22 mouse cellular contexts compared by ENCODE assay signal in genomic region chr11:62853334-62853733, GRCm38 (mm10). TPM values are rescaled to one million over a fixed set of nuclear protein-coding genes. Genes with fewer than 3 reads are reported as not detected.
DNase-seq lines count a peak whose midpoint lies in the region; ATAC-seq lines count a peak whose summit lies in the region.
"Had no signal": no experiment of that assay in that cellular context is flagged by ENCODE, and none has a peak within 500 bp of the region (broad histone marks: within the 10 kb centered on the region; RNA-seq: fewer than 3 reads in every experiment).

No protein-coding gene starts in this region.

- DNase-seq in adrenal gland, postnatal 4 days (ENCODE audit: low spot score in 2 of 2), result no peak
- no peak for DNase-seq in adrenal gland, adult (ENCODE audit: inconsistent age in 2 of 2, low spot score in 1 of 2)
- DNase-seq: adrenal gland, postnatal 14 days; cerebellum, adult 2 months; cerebellum, postnatal 25 days; gastrocnemius, adult 2 months; gastrocnemius, postnatal 36 days; heart, adult 11 months; heart, postnatal 10 days; heart, postnatal 4 days had no signal

- WGBS in liver, embryonic 12.5 days (ENCODE audit: insufficient replicate concordance), result 53% methylated on average over 6 of the region's 6 CpGs
- 45% methylated on average over 6 of the region's 6 CpGs for WGBS in liver, embryonic 16.5 days (ENCODE audit: insufficient replicate concordance)
- WGBS in stomach, embryonic 15.5 days, result 86% methylated on average over 6 of the region's 6 CpGs
- 90% methylated on average over 6 of the region's 6 CpGs for whole genome bisulfite sequencing in kidney, embryonic 16.5 days
- 92% methylated on average over 6 of the region's 6 CpGs for WGBS in midbrain, embryonic 13.5 days

- no peaks in the 10 kb centered on the region for H3K36me3 ChIP-seq in liver, embryonic 12.5 days
- no peaks in the 10 kb centered on the region for H3K36me3 ChIP-seq in liver, embryonic 16.5 days (ENCODE audit: control insufficient read depth, insufficient read depth)
- H3K36me3 ChIP-seq in stomach, embryonic 15.5 days, result no peaks in the 10 kb centered on the region
- no peaks in the 10 kb centered on the region for H3K36me3 ChIP-seq in kidney, embryonic 16.5 days (ENCODE audit: insufficient read depth, low read length)
- H3K36me3 ChIP-seq in midbrain, embryonic 13.5 days, result no peaks in the 10 kb centered on the region
- H3K36me3 ChIP-seq: embryonic facial prominence, embryonic 12.5 days; heart, embryonic 10.5 days; hindbrain, embryonic 12.5 days had no signal

- no peaks in the 10 kb centered on the region for H3K27me3 ChIP-seq in liver, embryonic 12.5 days (replicated peaks)
- H3K27me3 ChIP-seq in liver, embryonic 16.5 days (ENCODE audit: control insufficient read depth, insufficient read depth, low read depth, low read length), result no peaks in the 10 kb centered on the region
- no peaks in the 10 kb centered on the region for H3K27me3 ChIP-seq in stomach, embryonic 15.5 days (replicated peaks)
- H3K27me3 ChIP-seq in kidney, embryonic 16.5 days (ENCODE audit: insufficient read depth, low read length), result no peaks in the 10 kb centered on the region
- no peaks in the 10 kb centered on the region for H3K27me3 ChIP-seq in midbrain, embryonic 13.5 days
- H3K27me3 ChIP-seq: embryonic facial prominence, embryonic 12.5 days; hindbrain, embryonic 12.5 days had no signal

- peak overlapping the region; percentile 36 for H3K4me2 ChIP-seq in liver, embryonic 12.5 days
- peak overlapping the region; percentile 21 for H3K4me2 ChIP-seq in liver, embryonic 16.5 days (ENCODE audit: low read depth, low read length)
- no peak overlapping the region for H3K4me2 ChIP-seq in stomach, embryonic 15.5 days
- H3K4me2 ChIP-seq in kidney, embryonic 16.5 days (replicated peaks; ENCODE audit: low read depth, low read length), result no peak overlapping the region
- no peak overlapping the region for H3K4me2 ChIP-seq in midbrain, embryonic 13.5 days (replicated peaks)
- H3K4me2 ChIP-seq: embryonic facial prominence, embryonic 12.5 days; hindbrain, embryonic 12.5 days had no signal

- H3K27ac ChIP-seq in liver, embryonic 12.5 days, result no peak overlapping the region
- H3K27ac ChIP-seq in liver, embryonic 16.5 days (ENCODE audit: low read length), result no peak overlapping the region
- no peak overlapping the region for H3K27ac ChIP-seq in stomach, embryonic 15.5 days
- H3K27ac ChIP-seq in kidney, embryonic 16.5 days (ENCODE audit: low read length), result no peak overlapping the region
- no peak overlapping the region for H3K27ac ChIP-seq in midbrain, embryonic 13.5 days
- H3K27ac ChIP-seq: embryonic facial prominence, embryonic 12.5 days; gastrocnemius, adult 2 months; heart, embryonic 10.5 days; hindbrain, embryonic 12.5 days had no signal

- H3K4me1 ChIP-seq in liver, embryonic 12.5 days, result peaks cover 17% of the 10 kb centered on the region
- peaks cover 13% of the 10 kb centered on the region for H3K4me1 ChIP-seq in liver, embryonic 16.5 days (ENCODE audit: control insufficient read depth, low read depth, low read length)
- H3K4me1 ChIP-seq in stomach, embryonic 15.5 days, result no peaks in the 10 kb centered on the region
- H3K4me1 ChIP-seq in kidney, embryonic 16.5 days (ENCODE audit: insufficient read depth, low read length), result no peaks in the 10 kb centered on the region
- no peaks in the 10 kb centered on the region for H3K4me1 ChIP-seq in midbrain, embryonic 13.5 days (replicated peaks)
- H3K4me1 ChIP-seq: embryonic facial prominence, embryonic 12.5 days; hindbrain, embryonic 12.5 days had no signal

- H3K9me3 ChIP-seq in liver, embryonic 12.5 days (replicated peaks), result no peaks in the 10 kb centered on the region
- H3K9me3 ChIP-seq in liver, embryonic 16.5 days (replicated peaks; ENCODE audit: control insufficient read depth, low read length), result no peaks in the 10 kb centered on the region
- H3K9me3 ChIP-seq in stomach, embryonic 15.5 days, result no peaks in the 10 kb centered on the region
- no peaks in the 10 kb centered on the region for H3K9me3 ChIP-seq in kidney, embryonic 16.5 days (ENCODE audit: low read length)
- no peaks in the 10 kb centered on the region for H3K9me3 ChIP-seq in midbrain, embryonic 13.5 days
- H3K9me3 ChIP-seq: embryonic facial prominence, embryonic 12.5 days; heart, embryonic 10.5 days; hindbrain, embryonic 12.5 days had no signal

- H3K4me3 ChIP-seq in liver, embryonic 12.5 days, result no peak overlapping the region
- H3K4me3 ChIP-seq in liver, embryonic 16.5 days (ENCODE audit: low read depth, low read length), result no peak overlapping the region
- no peak overlapping the region for H3K4me3 ChIP-seq in stomach, embryonic 15.5 days (replicated peaks)
- H3K4me3 ChIP-seq in kidney, embryonic 16.5 days (ENCODE audit: low read length), result no peak overlapping the region
- no peak overlapping the region for H3K4me3 ChIP-seq in midbrain, embryonic 13.5 days (replicated peaks)
- H3K4me3 ChIP-seq: embryonic facial prominence, embryonic 12.5 days; gastrocnemius, adult 2 months; heart, embryonic 10.5 days; hindbrain, embryonic 12.5 days had no signal

- peak; percentile 63 for ATAC-seq in erythroblast, adult 5-6 weeks (replicated peaks; ENCODE audit: low FRiP score, poor library complexity, severe bottlenecking)
- ATAC-seq in liver, embryonic 12.5 days, result peak; percentile 92
- ATAC-seq in liver, embryonic 16.5 days (ENCODE audit: low read depth), result peak; percentile 90
- ATAC-seq in stomach, embryonic 15.5 days (ENCODE audit: insufficient read depth, low FRiP score, low read depth), result peak; percentile 63; the same call in 1 of the 2 replicates
- no peak for ATAC-seq in kidney, embryonic 16.5 days (ENCODE audit: low FRiP score, low TSS enrichment)
- ATAC-seq in midbrain, embryonic 13.5 days, result no peak
- ATAC-seq: forebrain, embryonic 14.5 days; hindbrain, embryonic 16.5 days had no signal

- H3K9ac ChIP-seq in liver, embryonic 12.5 days, result no peak overlapping the region
- H3K9ac ChIP-seq in liver, embryonic 16.5 days (ENCODE audit: low read depth, low read length), result no peak overlapping the region
- H3K9ac ChIP-seq in stomach, embryonic 15.5 days, result no peak overlapping the region
- no peak overlapping the region for H3K9ac ChIP-seq in kidney, embryonic 16.5 days (replicated peaks; ENCODE audit: low read length)
- no peak overlapping the region for H3K9ac ChIP-seq in midbrain, embryonic 13.5 days (replicated peaks)
- H3K9ac ChIP-seq: embryonic facial prominence, embryonic 12.5 days; hindbrain, embryonic 12.5 days had no signal

RNA-seq across cellular contexts. Expression of gene Fbxw10, which starts 6.5 kb away (rescaled TPM):
- not detected in 2 replicates for total RNA-seq in erythroblast, adult 5-6 weeks (2015; ENCODE audit: low replicate concordance)
- total RNA-seq in erythroblast, adult 5-6 weeks (2017; ENCODE audit: low replicate concordance), result 0.42 TPM in 1 of 2 replicates, not detected in the other
- 0.17 and 0.28 TPM in 2 replicates for polyA plus RNA-seq in liver, embryonic 12.5 days (2016; fragmentation: Nextera tagmentation; extraction: Ambion mirVana)
- 0.09 and 0.18 TPM in 2 replicates for polyA plus RNA-seq in liver, embryonic 16.5 days (2015; fragmentation: Nextera tagmentation; extraction: Ambion mirVana)
- 0.33 and 0.41 TPM in 2 replicates for polyA plus RNA-seq in stomach, embryonic 15.5 days (2015; fragmentation: Nextera tagmentation; extraction: Ambion mirVana)
- polyA plus RNA-seq in kidney, embryonic 16.5 days (2015; fragmentation: Nextera tagmentation; extraction: Ambion mirVana), result 0.51 and 0.87 TPM in 2 replicates
- total RNA-seq in adrenal gland, postnatal 4 days (2021), result 1 to 10 TPM; 2.0 to 2.5 TPM
- polyA plus RNA-seq in midbrain, embryonic 13.5 days (2015; fragmentation: Nextera tagmentation; extraction: Ambion mirVana), result 0.22 and 0.24 TPM in 2 replicates
- total RNA-seq: MEL had no signal

RNA-seq across cellular contexts. Expression of gene Tvp23b, which starts 25.9 kb away (rescaled TPM):
- total RNA-seq in erythroblast, adult 5-6 weeks (2015; ENCODE audit: low replicate concordance), result 2.7 and 10.7 TPM in 2 replicates
- 2.4 and 5.7 TPM in 2 replicates for total RNA-seq in erythroblast, adult 5-6 weeks (2017; ENCODE audit: low replicate concordance)
- 32.2 and 35.0 TPM in 2 replicates for polyA plus RNA-seq in liver, embryonic 12.5 days (2016; fragmentation: Nextera tagmentation; extraction: Ambion mirVana)
- 26.1 and 29.7 TPM in 2 replicates for polyA plus RNA-seq in liver, embryonic 16.5 days (2015; fragmentation: Nextera tagmentation; extraction: Ambion mirVana)
- polyA plus RNA-seq in stomach, embryonic 15.5 days (2015; fragmentation: Nextera tagmentation; extraction: Ambion mirVana), result 76.7 and 80.1 TPM in 2 replicates
- polyA plus RNA-seq in kidney, embryonic 16.5 days (2015; fragmentation: Nextera tagmentation; extraction: Ambion mirVana), result 79.0 and 83.6 TPM in 2 replicates
- total RNA-seq in adrenal gland, postnatal 4 days (2021), result 10 to 100 TPM; 34.4 to 41.1 TPM
- 55.2 and 62.5 TPM in 2 replicates for polyA plus RNA-seq in midbrain, embryonic 13.5 days (2015; fragmentation: Nextera tagmentation; extraction: Ambion mirVana)

RNA-seq across cellular contexts. Expression of gene Trim16, which starts 33.3 kb away (rescaled TPM):
- 7.5 and 8.8 TPM in 2 replicates for total RNA-seq in erythroblast, adult 5-6 weeks (2015; ENCODE audit: low replicate concordance)
- total RNA-seq in erythroblast, adult 5-6 weeks (2017; ENCODE audit: low replicate concordance), result 4.3 and 8.5 TPM in 2 replicates
- polyA plus RNA-seq in liver, embryonic 12.5 days (2016; fragmentation: Nextera tagmentation; extraction: Ambion mirVana), result 1.5 and 1.8 TPM in 2 replicates
- 0.77 and 0.83 TPM in 2 replicates for polyA plus RNA-seq in liver, embryonic 16.5 days (2015; fragmentation: Nextera tagmentation; extraction: Ambion mirVana)
- polyA plus RNA-seq in stomach, embryonic 15.5 days (2015; fragmentation: Nextera tagmentation; extraction: Ambion mirVana), result 13.8 and 15.6 TPM in 2 replicates
- 18.1 TPM in 2 replicates for polyA plus RNA-seq in kidney, embryonic 16.5 days (2015; fragmentation: Nextera tagmentation; extraction: Ambion mirVana)
- 10 to 100 TPM in 1 of 2 experiments, 1 to 10 TPM in 1; 9.9 to 11.7 TPM for total RNA-seq in adrenal gland, postnatal 4 days (2021)
- 4.5 and 5.3 TPM in 2 replicates for polyA plus RNA-seq in midbrain, embryonic 13.5 days (2015; fragmentation: Nextera tagmentation; extraction: Ambion mirVana)

Comparison
In these comparisons a context has a peak if more than half of its experiments do, and no peak if none do; other contexts are left out.
1. ATAC-seq: peak in erythroblast, adult 5-6 weeks (single experiment), liver, embryonic 12.5 days (single experiment), liver, embryonic 16.5 days (single experiment) and stomach, embryonic 15.5 days (single experiment); none in kidney, embryonic 16.5 days (single experiment) and midbrain, embryonic 13.5 days (single experiment).
2. H3K4me2 ChIP-seq: peak in liver, embryonic 12.5 days (single experiment) and liver, embryonic 16.5 days (single experiment); none in stomach, embryonic 15.5 days (single experiment), kidney, embryonic 16.5 days (single experiment) and midbrain, embryonic 13.5 days (single experiment).